In genomic region chrX:103622260-103622934, GRCm38 (mm10) we compare ENCODE assay signal across 8 mouse cellular contexts. TPM values are rescaled to one million over a fixed set of nuclear protein-coding genes. Genes with fewer than 3 reads are reported as not detected.
DNase-seq lines count a peak whose midpoint lies in the region; ATAC-seq and TF ChIP-seq lines count a peak whose summit lies in the region.

No protein-coding gene starts in this region.

- H3K27me3 ChIP-seq in embryonic facial prominence, embryonic 13.5 days: no peaks in the 10 kb centered on the region; the same call in 1 of the 2 replicates
- H3K27me3 ChIP-seq in kidney, adult 2 months (replicated peaks; ENCODE audit: control insufficient read depth, insufficient read depth, low read length): no peaks in the 10 kb centered on the region
- no peaks in the 10 kb centered on the region for H3K27me3 ChIP-seq in limb, embryonic 12.5 days
- H3K27me3 ChIP-seq in midbrain, embryonic 15.5 days (replicated peaks): no peaks in the 10 kb centered on the region
- no peaks in the 10 kb centered on the region for H3K27me3 ChIP-seq in spleen, adult 2 months (ENCODE audit: control insufficient read depth, insufficient read depth, low read length)

- peak; percentile 90 for ATAC-seq in embryonic facial prominence, embryonic 13.5 days (ENCODE audit: insufficient number of reproducible peaks, insufficient read depth, low FRiP score, low TSS enrichment, low read depth)
- ATAC-seq in limb, embryonic 12.5 days (ENCODE audit: insufficient number of reproducible peaks, insufficient read depth, low FRiP score, low TSS enrichment, low read depth): peak; percentile 95
- ATAC-seq in midbrain, embryonic 15.5 days (replicated peaks): peak; percentile 95

- under 1% methylated on average over 33 of the region's 33 CpGs for WGBS in embryonic facial prominence, embryonic 13.5 days
- 1% methylated on average over 33 of the region's 33 CpGs for WGBS in kidney, adult 2 months
- 1% methylated on average over 33 of the region's 33 CpGs for WGBS in limb, embryonic 12.5 days
- under 1% methylated on average over 33 of the region's 33 CpGs for WGBS in midbrain, embryonic 15.5 days
- 1% methylated on average over 33 of the region's 33 CpGs for WGBS in spleen, adult 2 months

- TF ChIP-seq POLR2A in kidney, adult 2 months (IDR thresholded peaks at IDR 0.05; ENCODE audit: low read depth, low read length): peak; percentile 75
- TF ChIP-seq POLR2A in spleen, adult 2 months (IDR thresholded peaks at IDR 0.05; ENCODE audit: low read depth, low read length): peak; percentile 70

- peak; percentile 71 for TF ChIP-seq CTCF in kidney, adult 2 months (conservative IDR thresholded peaks at IDR 0.05; ENCODE audit: insufficient read depth, insufficient read length, low read depth, low read length)
- peak; percentile 45; the same call in 1 of the 2 replicates for TF ChIP-seq CTCF in spleen, adult 2 months (IDR thresholded peaks at IDR 0.05; ENCODE audit: extremely low read depth, insufficient read depth, insufficient read length, insufficient replicate concordance)

- peak; percentile 83 for DNase-seq in 3134 (ENCODE audit: extremely low read depth, insufficient read length, low spot score)
- peak; percentile 90 to 96 for DNase-seq in adrenal gland, postnatal 36 days
- DNase-seq in heart, adult 18-20 months: peak; percentile 97
- DNase-seq in kidney, adult 2 months: peak; percentile 97
- DNase-seq in spleen, adult 2 months (ENCODE audit: low read depth in 1 of 2, low spot score in 2 of 2): peak; percentile 87 to 94

- no peaks in the 10 kb centered on the region for H3K9me3 ChIP-seq in embryonic facial prominence, embryonic 13.5 days
- no peaks in the 10 kb centered on the region for H3K9me3 ChIP-seq in limb, embryonic 12.5 days
- no peaks in the 10 kb centered on the region for H3K9me3 ChIP-seq in midbrain, embryonic 15.5 days

- peak overlapping the region; percentile 93 for H3K27ac ChIP-seq in embryonic facial prominence, embryonic 13.5 days
- H3K27ac ChIP-seq in kidney, adult 2 months (ENCODE audit: insufficient read depth, low read depth, low read length): peak overlapping the region; percentile 97
- H3K27ac ChIP-seq in limb, embryonic 12.5 days: peak overlapping the region; percentile 90
- peak overlapping the region; percentile 90 for H3K27ac ChIP-seq in midbrain, embryonic 15.5 days
- peak overlapping the region; percentile 95 for H3K27ac ChIP-seq in spleen, adult 2 months (ENCODE audit: insufficient read depth, low read length)

- peak overlapping the region; percentile 78 for H3K9ac ChIP-seq in embryonic facial prominence, embryonic 13.5 days
- H3K9ac ChIP-seq in limb, embryonic 12.5 days (replicated peaks): peak overlapping the region; percentile 66
- H3K9ac ChIP-seq in midbrain, embryonic 15.5 days: peak overlapping the region; percentile 54

- no peaks in the 10 kb centered on the region for H3K36me3 ChIP-seq in embryonic facial prominence, embryonic 13.5 days
- no peaks in the 10 kb centered on the region for H3K36me3 ChIP-seq in kidney, adult 2 months (ENCODE audit: control insufficient read depth, insufficient read depth, low read length)
- no peaks in the 10 kb centered on the region for H3K36me3 ChIP-seq in limb, embryonic 12.5 days
- no peaks in the 10 kb centered on the region for H3K36me3 ChIP-seq in midbrain, embryonic 15.5 days (replicated peaks)
- H3K36me3 ChIP-seq in spleen, adult 2 months (ENCODE audit: control insufficient read depth, insufficient read depth, low read length): no peaks in the 10 kb centered on the region

- H3K4me2 ChIP-seq in embryonic facial prominence, embryonic 13.5 days: peak overlapping the region; percentile 69
- peak overlapping the region; percentile 63 for H3K4me2 ChIP-seq in limb, embryonic 12.5 days
- peak overlapping the region; percentile 62 for H3K4me2 ChIP-seq in midbrain, embryonic 15.5 days

- 0 out of 2 replicates have a peak, but pooled peaks cover 4% of the 10 kb centered on the region for H3K4me1 ChIP-seq in embryonic facial prominence, embryonic 13.5 days
- no peaks in the 10 kb centered on the region for H3K4me1 ChIP-seq in kidney, adult 2 months (ENCODE audit: control insufficient read depth, insufficient read depth, low read length)
- no peaks in the 10 kb centered on the region for H3K4me1 ChIP-seq in limb, embryonic 12.5 days (replicated peaks)
- H3K4me1 ChIP-seq in midbrain, embryonic 15.5 days: peaks cover 11% of the 10 kb centered on the region
- H3K4me1 ChIP-seq in spleen, adult 2 months (ENCODE audit: control insufficient read depth, insufficient read depth, insufficient read length): no peaks in the 10 kb centered on the region

- H3K4me3 ChIP-seq in embryonic facial prominence, embryonic 13.5 days: peak overlapping the region; percentile 54
- peak overlapping the region; percentile 70 for H3K4me3 ChIP-seq in kidney, adult 2 months (ENCODE audit: insufficient read depth, low read depth, low read length)
- H3K4me3 ChIP-seq in limb, embryonic 12.5 days (replicated peaks): peak overlapping the region; percentile 48
- peak overlapping the region; percentile 51 for H3K4me3 ChIP-seq in midbrain, embryonic 15.5 days
- peak overlapping the region; percentile 59 for H3K4me3 ChIP-seq in spleen, adult 2 months (ENCODE audit: extremely low read depth, insufficient read depth, insufficient read length)

RNA-seq across cellular contexts. Expression of gene Zcchc13, which starts 8.0 kb away (rescaled TPM):
- not detected for total RNA-seq in adrenal gland, postnatal 36 days (2021)
- polyA plus RNA-seq in embryonic facial prominence, embryonic 13.5 days (2015; fragmentation: Nextera tagmentation; extraction: Ambion mirVana): not detected in 2 replicates
- total RNA-seq in heart, adult 18-20 months (2021): not detected
- 0.09 and 0.19 TPM in 2 replicates for polyA plus RNA-seq in kidney, adult 2 months (2012; rRNA removed)
- not detected in 2 replicates for polyA plus RNA-seq in limb, embryonic 12.5 days (2016; fragmentation: Nextera tagmentation; extraction: Ambion mirVana)
- not detected in 2 replicates for polyA plus RNA-seq in midbrain, embryonic 15.5 days (2015; fragmentation: Nextera tagmentation; extraction: Ambion mirVana)
- not detected in 2 replicates for polyA plus RNA-seq in spleen, adult 2 months (2012; rRNA removed)

Comparison
In these comparisons a context has a peak if more than half of its experiments do, and no peak if none do; other contexts are left out.
1. Peak in every context shown above with its lines: DNase-seq, ATAC-seq, H3K4me3 ChIP-seq and H3K27ac ChIP-seq.